Mouse (Mus musculus) left cerebral cortex, adult 11 months (tissue): ENCODE measurements around the gene Pafah1b3.

Experiments
- DNase-seq: peaks from one replicate; pipeline ENCODE4 v3.0.0; 2022; ENCODE audit warnings: low spot score

The Pafah1b3 gene

DNA sequence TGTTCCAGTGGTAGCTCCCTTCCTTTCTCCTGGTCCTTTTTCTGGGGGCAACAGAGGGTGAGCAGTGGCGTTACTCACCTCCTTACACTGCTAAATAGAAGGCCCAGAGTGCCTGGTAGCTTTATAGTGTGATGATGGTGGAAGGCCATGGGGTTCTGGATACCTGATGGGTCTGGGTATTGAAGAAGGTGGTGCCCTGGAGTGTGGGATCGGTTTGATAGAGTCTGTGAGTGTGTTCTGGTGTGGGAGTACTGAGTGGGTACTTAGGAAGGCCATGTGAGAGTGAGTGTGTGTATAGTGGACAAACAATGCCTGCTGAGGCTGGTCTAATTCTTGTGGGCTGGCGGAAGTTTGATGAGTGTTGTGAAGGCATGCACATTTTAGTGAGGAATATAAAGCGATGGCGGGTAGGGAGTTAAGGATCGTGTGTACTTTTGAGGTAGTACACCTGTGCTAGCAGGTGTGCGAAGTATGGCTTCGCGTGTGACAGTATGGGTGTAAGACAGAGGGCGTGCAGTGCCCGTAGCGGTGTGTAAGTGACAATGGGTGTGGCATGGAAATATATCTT is 16.5 kb downstream of the Pafah1b3 start:
- DNase-seq = no peak

DNA sequence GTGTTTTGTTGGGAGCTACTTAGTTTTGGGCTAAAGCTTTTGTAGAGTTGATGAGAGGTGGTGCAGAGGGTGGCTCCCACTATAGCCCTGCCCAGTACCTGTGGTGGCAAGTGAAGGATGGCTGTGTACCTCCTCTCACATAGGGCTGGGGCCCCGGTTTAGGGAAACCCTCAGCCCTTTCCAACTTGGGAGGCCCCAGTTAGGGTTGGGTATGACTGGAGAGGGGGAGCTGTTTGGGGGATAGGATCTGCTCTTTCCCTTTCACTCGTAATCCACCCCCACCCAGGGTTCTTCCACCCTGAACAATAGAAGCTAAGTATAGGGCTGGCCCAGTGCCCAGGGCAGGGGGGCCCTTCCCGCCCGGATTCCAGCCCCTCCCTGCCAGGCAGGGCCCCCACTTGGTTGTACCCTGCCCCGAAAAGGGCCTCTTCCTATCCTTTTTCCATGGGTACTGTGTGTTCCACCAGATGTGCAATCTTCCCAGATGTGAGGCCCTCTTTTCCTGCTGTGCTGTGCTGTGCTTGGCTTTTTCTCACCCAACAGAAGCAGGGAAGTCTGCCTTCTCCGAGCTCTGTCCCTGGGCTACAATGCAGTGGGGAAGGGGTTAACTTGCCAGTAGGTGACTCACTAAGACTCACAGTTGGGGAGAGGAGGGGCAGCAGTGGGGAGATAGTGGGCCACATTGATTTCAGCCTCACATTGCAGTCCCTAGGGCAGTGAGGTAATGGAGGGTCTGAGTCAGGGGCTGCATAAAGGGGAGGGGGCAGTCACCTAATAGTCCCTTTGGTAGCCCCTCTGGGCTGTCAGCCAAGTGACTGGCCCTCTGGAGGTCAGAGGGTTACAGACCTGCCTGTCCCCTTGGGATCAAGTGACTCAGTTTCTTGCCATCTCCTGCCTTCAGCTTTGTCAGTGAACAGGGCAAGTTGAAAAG is 17.7 kb downstream of the Pafah1b3 start:
- DNase-seq = no peak

DNA sequence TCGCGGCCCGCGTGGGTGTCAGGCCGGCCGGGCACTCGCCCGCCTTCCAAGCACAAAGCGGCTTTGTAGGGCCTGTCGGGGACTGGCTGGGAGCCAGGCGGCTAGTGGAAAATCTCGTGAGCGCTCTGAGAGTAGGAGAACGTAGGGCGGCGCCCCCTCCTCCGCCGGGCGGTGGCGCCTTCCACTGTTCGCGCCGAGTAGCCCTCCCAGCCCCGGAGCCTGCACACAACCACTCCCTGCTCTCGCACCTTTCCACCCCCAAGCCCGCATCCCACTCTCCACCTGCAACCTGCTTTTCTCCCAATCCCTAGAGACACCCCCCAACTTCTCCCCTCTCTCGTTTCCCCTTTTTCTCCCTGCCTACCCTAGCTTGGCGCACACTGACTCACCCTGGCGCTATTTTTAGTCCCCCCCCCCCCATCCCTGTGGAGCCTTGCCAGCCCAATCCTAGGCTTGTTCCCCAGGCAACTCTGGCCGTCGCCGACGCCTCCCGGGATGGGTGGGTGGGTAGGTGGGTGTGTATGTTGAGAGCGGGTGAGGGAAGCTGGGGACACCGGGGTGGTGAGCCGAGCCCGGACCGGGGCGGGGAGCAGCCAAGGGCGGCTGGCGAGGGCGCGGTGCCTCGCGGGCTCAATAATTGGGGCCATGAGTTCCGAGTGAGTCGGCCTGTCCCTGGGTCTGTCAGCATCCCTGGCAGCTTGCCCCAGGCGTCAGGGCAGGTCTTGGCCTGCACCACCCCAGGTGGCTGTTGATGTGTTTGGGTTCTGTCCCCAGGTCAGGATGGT is 18.5 kb downstream of the Pafah1b3 start:
- DNase-seq = peak; percentile 91

DNA sequence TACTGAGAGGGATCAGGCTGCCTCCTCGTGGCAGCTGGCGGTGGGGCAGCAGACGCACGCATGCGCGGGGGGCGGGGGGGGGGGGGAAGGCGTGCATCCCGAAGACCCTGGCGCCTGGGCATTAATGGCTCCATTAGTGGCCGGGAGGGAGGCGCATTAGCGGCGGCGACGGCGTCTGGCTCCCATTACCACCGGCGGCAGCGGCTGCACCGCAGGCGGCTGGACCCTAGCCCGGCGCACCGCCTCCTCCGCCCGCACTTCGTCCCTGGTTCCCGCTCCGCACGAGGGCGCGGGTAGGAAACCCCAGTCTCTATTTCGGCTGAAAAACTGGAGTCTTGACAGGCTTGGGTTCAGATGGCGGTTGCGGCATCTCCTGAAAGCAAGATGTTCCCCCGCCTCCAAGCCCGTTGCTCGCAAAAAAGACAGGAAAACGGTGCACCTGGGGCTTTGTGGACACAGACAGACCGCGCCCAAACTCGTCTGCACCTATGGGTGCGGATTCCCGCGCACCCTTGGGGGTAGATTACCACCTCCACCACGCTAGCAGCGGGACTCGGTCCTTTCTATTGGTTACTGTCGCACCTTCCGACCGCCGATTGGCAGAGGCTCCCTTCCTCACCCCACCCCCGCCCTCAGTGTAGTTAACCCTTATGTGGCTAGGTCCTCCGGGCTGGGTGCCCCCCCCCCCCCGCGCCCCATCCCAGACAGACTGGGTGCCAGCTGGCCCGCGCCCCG is 19.3 kb downstream of the Pafah1b3 start:
- peak; percentile 86 for DNase-seq

DNA sequence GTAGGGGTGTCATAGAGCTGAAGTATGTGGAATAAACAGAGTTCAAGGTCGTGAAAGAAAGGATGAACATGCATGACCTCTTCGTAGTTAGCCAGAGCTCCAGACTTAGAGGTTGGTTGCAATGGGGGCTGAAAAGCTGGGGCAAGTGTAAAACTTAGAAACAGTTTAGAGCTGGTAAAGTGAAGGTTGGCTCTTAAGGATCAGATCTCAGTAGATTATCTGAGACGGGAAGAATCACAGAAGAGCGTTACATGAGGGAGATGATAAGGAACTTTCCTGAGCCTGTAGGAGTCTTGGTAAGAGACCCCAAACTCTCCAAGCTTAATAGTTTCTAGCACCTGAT is 19.8 kb downstream of the Pafah1b3 start:
- DNase-seq = no peak

DNA sequence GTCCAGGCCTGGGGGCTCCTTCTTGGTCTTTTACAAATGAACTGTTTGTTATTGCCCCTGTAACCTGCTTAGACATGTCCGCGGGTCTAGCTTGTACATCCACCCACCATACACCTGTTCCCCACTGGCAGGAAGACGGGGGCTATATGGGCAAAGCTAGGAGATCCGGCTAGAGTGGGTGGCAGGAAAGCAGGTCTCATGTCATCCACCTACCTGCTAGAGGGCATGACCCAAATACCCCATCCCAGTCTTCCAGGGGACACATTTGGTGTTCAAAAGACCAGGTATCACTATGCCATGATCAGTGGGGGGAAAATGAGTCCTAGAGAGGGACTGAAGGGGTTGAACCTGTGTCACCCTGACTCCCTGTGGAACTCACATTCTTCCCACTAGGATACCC is 20.4 kb downstream of the Pafah1b3 start:
- no peak for DNase-seq

DNA sequence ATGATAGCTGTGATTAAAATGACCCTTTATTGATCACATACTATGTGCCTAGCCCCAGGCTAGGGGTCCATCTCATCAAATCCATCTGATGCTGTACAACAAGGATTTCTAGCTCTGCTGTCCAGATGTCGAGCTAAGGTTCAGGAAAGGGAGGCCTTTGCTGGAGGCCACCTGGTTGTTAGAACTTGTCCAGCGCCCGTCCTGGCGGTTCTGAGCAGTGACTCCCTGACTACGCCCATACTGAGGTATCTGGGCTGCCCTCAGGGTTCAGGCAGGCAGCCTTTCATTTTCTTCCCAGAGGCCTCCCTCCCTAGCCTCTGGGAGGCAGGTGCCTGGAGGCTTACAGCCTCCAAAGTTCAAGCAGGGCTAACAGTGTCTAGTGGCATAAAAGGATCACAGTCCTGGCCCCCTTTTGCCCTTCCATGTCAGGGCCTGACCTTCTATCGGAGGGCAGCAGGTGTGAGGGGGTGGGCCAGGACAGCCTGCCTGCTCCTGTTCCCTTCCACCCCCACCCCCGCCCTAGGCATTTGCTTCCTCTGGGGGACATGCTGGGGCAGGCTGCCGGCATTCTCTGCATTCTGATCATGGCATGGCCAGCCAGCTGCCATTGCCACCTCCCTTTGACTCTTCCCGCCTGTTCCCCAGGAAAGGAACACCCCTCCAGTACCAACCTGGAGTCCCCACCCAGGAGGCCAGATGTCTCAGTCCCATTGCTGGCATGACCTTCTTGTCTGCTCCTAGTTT is 22.1 kb downstream of the Pafah1b3 start:
- DNase-seq = no peak

DNA sequence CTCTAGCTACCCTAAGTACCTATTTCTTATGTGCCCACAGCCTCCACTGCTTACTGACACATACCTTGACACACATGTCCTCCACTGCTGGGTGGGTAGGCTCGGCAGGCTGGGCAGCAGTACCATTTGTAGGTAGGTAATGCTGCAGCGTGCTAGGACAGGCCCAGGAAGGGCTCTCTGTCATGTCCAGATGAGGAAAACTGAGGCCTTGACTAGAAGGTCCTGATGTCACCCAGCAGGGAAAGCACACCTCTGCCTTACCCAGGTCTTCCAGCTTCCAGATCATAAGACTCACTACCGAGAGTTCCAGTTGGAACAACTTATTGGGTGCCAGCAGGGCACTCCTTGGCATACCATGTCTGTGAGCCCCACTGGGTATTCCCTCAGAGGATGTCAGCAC is 22.8 kb downstream of the Pafah1b3 start:
- DNase-seq = no peak

DNA sequence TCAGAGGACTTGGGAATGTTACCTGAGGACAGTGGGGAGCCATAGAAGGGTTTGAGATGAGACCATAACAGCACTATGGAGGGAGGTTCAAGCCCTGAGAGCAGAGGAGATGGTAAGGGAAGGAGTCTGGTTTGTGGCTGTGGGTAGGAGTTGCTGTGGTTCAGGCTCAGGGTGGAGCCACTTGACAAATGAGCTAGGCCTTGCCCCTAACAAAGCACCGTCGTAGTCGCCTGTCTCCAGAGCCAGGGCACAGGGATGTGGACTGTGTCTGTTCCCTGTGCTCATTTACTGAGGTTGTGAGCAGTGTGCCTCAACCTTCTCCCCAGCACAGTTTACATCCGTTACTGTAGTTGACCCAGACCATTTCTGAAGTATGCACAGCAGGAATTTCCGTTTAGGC is 23.2 kb downstream of the Pafah1b3 start:
- DNase-seq = no peak

DNA sequence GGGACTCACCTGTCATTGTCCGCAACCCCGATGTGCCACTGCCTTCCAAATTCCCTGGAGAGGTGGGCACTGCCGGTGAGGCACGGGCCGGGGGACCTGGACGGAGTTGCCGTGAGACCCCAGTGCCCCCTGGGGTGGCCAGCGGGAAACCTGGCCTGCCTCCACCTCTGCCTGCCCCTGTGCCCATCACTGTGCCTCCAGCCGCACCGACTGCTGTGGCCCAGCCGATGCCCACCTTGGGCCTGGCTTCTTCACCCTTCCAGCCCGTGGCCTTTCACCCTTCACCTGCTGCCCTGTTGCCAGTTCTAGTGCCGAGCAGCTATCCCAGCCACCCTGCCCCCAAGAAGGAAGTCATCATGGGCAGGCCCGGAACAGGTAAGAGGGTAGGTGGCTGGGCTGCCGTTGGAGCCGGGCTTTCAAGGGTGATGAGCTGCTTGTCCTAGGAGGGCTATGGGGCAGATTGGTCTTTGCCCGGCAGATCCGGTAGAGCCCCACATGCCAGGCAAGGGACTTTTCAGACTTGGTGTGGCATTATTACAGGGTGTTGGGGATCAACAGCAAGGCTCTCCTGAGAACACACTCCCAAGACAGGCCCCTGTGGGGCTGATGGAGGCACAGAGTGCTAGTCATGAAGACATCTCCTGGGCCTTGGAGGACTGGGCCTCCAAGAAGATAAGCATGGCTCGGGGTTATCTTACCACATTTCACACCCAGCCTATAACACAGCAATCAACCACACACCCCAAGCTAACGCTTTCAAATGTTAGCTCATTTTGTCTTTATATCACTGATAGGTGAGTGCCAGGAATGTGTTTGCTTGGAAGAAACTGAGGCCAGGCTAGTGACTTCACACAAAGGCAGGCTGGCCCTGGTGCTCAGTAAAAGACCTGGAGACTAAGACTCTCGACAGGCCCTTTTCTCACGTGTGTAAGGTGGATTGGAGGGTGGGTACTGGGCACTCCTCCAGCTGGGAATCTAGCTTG is 24.2 kb downstream of the Pafah1b3 start:
- no peak for DNase-seq

DNA sequence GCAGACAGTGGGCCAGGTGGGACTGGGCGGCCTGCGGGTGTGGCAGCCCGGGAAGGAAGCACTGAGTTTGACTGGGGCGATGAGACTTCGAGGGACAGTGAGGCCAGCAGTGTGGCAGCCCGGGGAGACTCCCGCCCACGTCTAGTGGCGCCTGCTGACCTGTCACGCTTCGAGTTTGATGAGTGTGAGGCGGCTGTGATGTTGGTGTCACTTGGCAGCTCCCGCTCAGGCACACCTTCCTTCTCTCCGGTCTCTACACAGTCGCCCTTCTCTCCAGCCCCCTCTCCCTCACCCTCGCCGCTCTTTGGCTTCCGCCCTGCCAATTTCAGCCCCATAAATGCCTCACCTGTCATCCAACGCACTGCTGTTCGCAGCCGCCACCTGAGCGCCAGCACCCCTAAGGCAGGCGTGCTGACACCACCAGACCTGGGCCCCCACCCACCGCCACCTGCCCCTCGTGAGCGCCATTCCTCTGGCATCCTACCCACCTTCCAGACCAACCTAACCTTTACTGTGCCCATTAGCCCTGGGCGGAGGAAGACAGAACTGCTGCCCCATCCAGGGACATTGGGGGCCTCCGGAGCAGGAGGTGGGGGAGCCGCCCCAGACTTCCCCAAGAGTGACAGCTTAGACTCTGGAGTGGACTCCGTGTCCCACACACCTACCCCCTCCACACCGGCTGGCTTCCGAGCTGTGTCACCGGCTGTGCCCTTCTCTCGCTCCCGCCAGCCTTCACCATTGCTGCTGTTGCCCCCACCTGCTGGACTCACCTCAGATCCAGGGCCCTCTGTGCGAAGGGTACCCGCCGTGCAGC is 25.1 kb downstream of the Pafah1b3 start:
- no peak for DNase-seq

DNA sequence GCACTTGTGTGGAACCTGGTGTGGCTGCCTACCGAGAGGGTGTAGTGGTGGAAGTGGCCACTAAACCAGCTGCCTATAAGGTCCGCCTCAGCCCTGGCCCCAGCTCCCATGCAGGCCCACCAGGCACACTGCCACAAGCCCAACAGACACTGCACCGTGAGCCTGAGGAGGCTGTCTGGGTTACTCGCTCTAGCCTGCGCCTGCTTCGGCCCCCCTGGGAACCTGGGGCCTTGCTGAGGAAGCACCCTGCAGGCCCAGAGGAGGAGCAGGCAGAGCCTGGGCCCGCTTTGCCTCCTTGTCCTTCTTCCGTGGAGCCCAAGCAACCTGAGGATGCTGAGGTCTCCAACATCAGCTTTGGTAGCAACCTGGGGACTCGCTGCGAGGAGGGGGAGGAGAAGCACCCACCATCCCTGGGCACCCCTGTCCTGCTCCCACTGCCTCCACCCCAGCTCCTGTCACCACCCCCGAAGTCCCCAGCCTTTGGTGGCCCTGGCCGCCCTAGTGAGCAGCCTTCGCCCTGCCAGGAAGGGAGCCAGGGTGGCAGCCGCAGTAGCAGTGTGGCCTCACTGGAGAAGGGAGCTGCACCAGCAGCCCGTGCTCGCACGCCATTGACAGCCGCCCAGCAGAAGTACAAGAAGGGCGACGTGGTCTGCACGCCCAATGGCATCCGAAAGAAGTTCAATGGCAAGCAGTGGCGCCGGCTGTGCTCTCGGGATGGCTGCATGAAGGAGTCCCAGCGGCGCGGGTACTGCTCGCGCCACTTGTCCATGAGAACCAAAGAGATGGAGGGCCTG is 25.9 kb downstream of the Pafah1b3 start:
- DNase-seq = no peak

DNA sequence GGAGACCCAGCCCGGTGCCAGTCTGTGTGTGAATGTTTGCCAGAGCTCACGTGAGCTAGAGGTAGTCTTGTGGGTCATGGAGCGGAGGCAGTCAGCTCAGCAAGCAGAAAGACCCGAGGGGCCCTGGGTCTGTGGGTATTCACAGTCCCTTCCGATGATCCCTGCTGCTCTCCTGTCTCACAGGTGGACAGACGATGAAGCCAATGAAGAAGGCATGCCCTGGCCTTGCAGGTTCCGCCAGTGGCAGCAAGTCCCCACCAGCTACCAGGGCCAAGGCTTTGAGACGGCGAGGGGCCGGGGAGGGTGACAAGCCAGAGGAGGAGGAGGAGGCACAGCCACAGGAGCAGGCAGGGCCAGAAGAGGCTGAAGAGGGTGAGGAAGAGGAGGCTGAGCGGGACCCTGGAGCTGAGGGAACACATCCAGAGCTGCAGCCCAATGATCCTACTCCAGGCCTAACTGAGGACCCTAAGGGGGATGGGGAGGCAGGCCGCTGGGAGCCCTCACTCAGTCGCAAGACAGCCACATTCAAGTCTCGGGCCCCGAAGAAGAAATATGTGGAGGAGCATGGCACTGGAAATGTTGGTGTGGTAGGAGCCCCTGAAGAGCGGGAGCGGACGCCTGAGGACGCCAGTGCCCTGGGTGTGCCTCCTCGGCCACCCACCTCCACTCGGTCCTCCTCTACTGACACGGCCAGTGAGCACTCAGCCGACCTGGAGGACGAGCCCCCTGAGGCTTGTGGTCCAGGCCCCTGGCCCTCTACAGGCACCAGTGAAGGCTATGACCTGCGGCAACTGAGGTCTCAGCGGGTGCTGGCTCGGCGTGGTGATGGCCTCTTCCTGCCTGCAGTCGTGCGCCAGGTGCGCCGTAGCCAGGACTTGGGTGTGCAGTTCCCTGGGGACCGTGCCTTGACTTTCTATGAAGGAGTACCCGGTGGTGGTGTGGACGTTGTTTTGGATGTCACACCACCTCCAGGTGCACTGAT is 26.8 kb downstream of the Pafah1b3 start:
- no peak for DNase-seq

DNA sequence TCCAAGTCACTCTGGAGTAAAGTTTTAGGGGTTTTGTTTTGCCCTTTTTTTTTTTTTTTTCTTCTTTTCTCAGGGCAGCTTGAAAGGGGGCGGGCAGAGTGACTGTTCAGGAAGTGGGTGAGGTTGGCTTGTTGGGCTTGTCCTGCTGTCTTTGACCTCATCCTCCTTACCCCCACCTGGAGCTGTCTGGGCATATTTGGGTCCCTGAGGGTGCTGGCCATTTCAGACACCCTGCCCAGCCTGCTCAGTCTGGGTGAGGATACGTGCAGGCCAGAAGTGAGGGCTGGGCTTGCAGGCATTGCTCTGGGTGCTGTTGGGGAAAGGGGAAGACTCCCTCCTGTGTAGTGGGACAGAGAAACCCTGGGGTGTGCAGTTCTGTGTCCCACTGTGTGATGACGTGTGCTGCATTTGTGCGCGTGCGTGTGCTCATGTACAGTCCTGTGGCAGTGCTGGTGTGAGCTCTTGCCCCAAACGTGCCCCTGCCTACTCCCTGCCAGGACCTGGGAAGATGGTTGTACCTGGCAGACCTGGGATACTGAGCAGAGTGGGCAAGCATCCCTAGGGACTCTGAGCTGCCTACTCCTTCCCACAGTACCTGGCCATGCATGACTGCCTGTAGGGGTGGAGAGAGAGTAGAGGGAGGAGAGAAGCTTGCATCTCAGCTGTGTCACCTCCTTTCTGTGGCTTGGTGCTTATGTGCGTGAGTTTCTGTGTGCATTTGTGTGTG is 28.1 kb downstream of the Pafah1b3 start:
- DNase-seq = no peak

DNA sequence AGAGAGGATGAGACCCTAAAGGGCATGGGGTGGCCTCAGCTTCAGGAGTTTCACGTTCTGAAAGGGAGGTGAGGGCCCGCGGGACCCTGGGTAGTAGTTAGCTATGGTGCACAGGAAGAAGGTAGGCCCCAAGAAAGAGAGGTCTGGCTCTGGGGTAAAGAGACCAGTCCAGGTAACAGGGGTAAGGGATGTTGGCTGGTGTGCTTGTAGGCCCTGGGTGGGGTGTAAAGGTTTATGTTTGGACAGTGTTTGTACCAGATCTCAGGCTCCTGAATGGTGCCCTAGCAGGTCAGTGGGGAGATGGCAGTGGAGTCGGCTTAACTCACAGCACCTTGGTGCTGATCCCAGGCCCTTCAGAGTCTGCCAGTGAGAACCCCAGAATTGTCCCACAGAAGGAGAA is 28.8 kb downstream of the Pafah1b3 start:
- no peak for DNase-seq

DNA sequence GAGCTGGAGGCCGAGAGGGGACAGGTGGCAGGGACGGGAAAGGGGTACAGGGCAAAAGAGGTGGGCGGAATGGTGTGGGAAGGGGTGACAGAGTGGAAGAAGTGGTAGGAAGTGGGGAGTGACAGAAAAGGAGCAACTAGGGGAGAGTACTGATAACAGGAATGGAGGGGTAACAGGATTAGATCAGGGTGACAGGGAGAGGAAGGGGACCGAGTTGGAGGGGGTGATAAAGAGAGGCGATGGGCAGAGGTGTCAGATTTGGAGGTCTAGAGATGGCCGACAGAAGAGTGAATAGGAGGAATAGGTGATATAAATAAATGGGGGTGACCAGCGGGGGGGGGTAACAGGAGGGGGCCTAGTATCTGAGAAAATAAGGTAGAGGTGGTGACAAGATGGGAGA is 29.2 kb downstream of the Pafah1b3 start:
- DNase-seq = no peak
